Mouse (Mus musculus) heart, embryonic 15.5 days (tissue): ENCODE results near the gene Col18a1. TPM values are rescaled to one million over a fixed set of nuclear protein-coding genes. Genes with fewer than 3 reads are reported as not detected.

Source experiments
- ATAC-seq: fragments of 200-750 bp; cut with Nextera tagmentation; replicated peaks from 2 replicates; pipeline ENCODE4 v1.8.0; 2017; ENCODE audit warnings: low read depth, moderate TSS enrichment; ENCODE audit not compliant: insufficient number of reproducible peaks, insufficient read depth, low FRiP score
- H3K27ac ChIP-seq: fragments of 300-500 bp; sonication (generic); 2 replicates; pipeline ENCODE4 v1.5.1; 2015; ENCODE audit warnings: mild to moderate bottlenecking, inconsistent platforms
- H3K27me3 ChIP-seq: fragments of 300-500 bp; sonication (generic); 2 replicates; pipeline ENCODE4 v1.6.1; 2015; ENCODE audit warnings: inconsistent platforms
- H3K36me3 ChIP-seq: fragments of 300-500 bp; sonication (generic); 2 replicates; pipeline ENCODE4 v1.6.1; 2015; ENCODE audit warnings: mild to moderate bottlenecking, inconsistent platforms
- H3K4me1 ChIP-seq: fragments of 300-500 bp; sonication (generic); replicated peaks from 2 replicates; pipeline ENCODE4 v1.6.1; 2015; ENCODE audit warnings: inconsistent platforms
- H3K4me2 ChIP-seq: fragments of 300-500 bp; sonication (generic); 2 replicates; pipeline ENCODE4 v1.6.1; 2015; ENCODE audit warnings: inconsistent platforms, mild to moderate bottlenecking, moderate library complexity
- H3K4me3 ChIP-seq: fragments of 300-500 bp; sonication (generic); 2 replicates; pipeline ENCODE4 v1.5.1; 2015; ENCODE audit warnings: mild to moderate bottlenecking, inconsistent platforms
- H3K9ac ChIP-seq: fragments of 300-500 bp; sonication (generic); 2 replicates; pipeline ENCODE4 v1.6.1; 2015; ENCODE audit warnings: mild to moderate bottlenecking, inconsistent platforms
- H3K9me3 ChIP-seq: fragments of 300-500 bp; sonication (generic); replicated peaks from 2 replicates; pipeline ENCODE4 v1.6.1; 2016; ENCODE audit warnings: inconsistent platforms
- WGBS: fragments of 180-500 bp; shearing (Covaris S2); methylation state at CpG from one replicate; pipeline ENCODE4 v1.1.7; 2015; ENCODE audit warnings: mixed read lengths; 5-methylcytosine and 5-hydroxymethylcytosine counted together
- polyA plus RNA-seq: library from polyadenylated mRNA; unstranded; fragments of >200 nt; fragmentation: Nextera tagmentation; extraction: Ambion mirVana; gene quantifications from 2 replicates; pipeline ENCODE4 v1.2.1, GENCODE M21; 2015

Col18a1 gene
- polyA plus RNA-seq, 1 experiment from 2014 or later: 108 TPM

DNA sequence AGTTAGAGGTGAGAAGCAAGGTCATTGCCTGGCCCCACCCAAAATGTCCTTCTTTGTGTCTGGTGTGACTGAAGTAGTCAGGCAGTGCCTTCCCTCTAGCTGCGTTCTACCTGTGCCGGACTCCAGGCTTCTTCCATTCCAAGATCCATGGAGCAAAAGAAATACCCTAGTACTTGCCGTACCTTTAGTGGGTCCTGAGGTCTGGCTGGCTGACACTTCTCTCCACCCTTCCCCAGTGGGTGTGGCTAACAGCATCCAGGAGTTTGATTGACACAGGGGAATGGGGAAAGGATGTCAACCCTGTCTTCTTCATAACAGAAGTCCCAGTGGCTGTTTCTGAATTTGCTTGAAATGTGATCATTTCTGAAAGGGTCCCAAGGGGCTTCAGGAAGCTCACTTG lies 117.7 kb downstream of the Col18a1 start:
- Histone ChIP-seq H3K4me2 (no peak overlapping the region), H3K36me3 (peaks cover 23% of the 10 kb centered on the region; the same call in 1 of the 2 replicates), H3K27me3 (no peaks in the 10 kb centered on the region), H3K9me3 (no peaks in the 10 kb centered on the region), H3K4me1 (no peaks in the 10 kb centered on the region), H3K4me3 (no peak overlapping the region), H3K27ac (no peak overlapping the region), H3K9ac (no peak overlapping the region)
- no peak for ATAC-seq
- 87% methylated on average over 3 of the region's 3 CpGs for WGBS

DNA sequence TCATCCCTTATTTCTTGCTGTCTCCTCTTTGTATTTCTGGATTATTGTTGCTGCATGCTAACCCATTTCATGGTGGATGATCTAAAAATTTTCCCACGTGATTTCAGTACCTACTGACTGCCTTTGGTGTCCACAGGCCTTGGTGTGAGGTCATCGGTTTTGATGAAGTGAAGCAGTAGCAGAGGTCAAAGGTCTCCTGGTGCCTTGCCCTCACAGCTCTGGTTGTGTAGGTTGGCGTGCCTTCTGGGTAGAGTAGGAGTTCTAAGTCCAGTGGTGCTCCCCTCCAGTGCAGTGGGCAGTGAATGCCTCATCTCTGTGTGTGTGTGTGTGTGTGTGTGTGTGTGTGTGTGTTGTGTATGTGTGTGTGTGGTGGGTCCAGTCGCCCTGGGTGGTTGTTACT lies 118.2 kb downstream of the Col18a1 start:
- Histone ChIP-seq H3K9me3 (no peaks in the 10 kb centered on the region), H3K36me3 (peaks cover 23% of the 10 kb centered on the region; the same call in 1 of the 2 replicates), H3K27ac (no peak overlapping the region), H3K27me3 (no peaks in the 10 kb centered on the region), H3K4me1 (no peaks in the 10 kb centered on the region), H3K4me3 (no peak overlapping the region), H3K9ac (no peak overlapping the region), H3K4me2 (no peak overlapping the region)
- ATAC-seq: no peak
- WGBS: 72% methylated on average over 4 of the region's 4 CpGs

DNA sequence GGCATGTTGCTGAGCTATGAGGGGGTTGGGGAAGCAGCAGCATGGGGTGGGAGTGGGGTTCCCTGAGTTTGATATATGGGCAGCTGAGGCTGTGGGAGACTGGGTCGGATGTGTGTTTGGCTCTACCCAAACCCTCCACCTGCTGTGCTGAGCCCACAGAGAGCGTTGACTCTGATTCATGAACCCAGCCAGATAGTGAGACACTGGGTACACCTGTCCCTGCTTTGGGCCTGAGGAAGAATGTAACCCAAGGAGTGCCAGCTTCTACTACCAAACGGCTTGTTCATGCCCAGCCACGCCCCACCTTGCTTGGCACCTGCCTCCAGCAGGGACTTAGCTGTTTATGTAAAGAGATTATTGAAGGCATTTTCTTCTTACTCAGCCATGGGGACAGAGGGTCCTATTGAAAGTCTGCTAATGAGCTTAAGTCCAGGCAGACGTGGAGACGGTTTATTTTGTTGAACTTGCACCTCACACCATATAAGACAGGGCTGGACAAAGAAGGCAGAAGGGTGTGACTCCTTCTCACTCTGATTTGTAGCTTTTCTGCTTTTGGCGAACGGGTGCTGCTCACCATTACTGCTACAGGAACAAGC lies 127.7 kb downstream of the Col18a1 start:
- H3K27ac ChIP-seq: no peak overlapping the region
- H3K27me3 ChIP-seq: no peaks in the 10 kb centered on the region; the same call in 1 of the 2 replicates
- H3K9me3 ChIP-seq: no peaks in the 10 kb centered on the region
- WGBS: 90% methylated on average over 8 of the region's 8 CpGs
- ATAC-seq: no peak
- no peak overlapping the region for H3K9ac ChIP-seq
- no peak overlapping the region for H3K4me2 ChIP-seq
- H3K4me3 ChIP-seq: no peak overlapping the region
- H3K4me1 ChIP-seq: peaks cover 9% of the 10 kb centered on the region
- H3K36me3 ChIP-seq: peaks cover 21% of the 10 kb centered on the region

DNA sequence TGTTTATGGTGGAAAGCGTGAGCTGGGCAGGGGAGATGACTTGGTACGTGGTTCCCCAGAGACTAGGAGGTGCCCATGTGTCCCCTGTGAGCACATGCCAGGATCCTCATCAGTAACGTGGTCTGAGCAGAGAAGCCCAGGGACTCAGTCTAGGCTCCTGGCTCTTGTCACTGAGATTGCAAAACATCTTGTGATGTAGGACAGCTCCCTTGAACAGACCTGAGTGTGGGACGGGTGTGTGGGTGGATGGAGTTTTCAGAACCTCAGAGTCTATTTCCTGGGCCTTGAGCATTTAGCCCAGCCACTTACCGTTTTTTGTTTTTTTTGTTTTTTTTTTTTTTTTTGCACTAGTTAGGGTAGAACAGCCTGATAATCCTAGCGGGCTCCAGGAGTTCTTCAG lies 130.9 kb downstream of the Col18a1 start:
- Histone ChIP-seq H3K4me1 (peaks cover 15% of the 10 kb centered on the region), H3K27ac (no peak overlapping the region), H3K9me3 (no peaks in the 10 kb centered on the region), H3K36me3 (peaks cover 11% of the 10 kb centered on the region), H3K4me3 (no peak overlapping the region), H3K9ac (no peak overlapping the region), H3K4me2 (no peak overlapping the region), H3K27me3 (peaks cover 4% of the 10 kb centered on the region; the same call in 1 of the 2 replicates)
- WGBS: 71% methylated on average over 6 of the region's 6 CpGs
- no peak for ATAC-seq

DNA sequence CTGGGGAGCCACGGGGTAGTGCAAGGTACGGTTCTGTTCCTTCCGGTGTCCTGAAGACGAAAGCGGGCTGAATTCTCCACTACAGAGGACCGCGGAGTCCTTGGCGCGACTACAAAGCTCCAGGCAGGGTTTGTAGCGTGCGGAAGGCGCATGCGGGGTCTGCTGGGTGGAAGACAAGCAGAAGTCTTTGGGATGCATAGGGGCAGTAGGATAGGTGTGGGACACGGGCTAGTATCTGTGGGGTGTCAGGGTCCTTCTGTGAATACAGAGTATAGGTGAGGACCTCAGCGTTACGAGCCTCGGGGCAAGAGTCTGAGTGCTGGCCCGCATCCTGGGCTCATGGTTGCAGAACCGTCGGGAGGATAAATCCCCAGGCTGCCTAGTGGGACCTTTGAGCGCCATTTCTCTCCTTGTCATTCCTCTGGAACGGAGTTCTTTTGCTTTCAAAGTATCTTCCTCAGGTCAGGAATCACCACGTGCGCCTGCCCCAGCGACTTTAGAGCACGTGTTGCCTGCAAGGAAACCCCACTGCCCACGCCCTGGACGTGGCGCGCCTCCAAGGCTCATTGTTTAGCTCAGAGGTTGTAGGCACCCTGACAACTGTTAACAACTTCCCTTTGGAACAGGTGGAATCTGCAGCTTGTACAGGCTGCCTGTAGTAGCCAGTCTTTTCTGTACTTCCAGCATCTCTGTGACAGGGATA lies 132.9 kb downstream of the Col18a1 start:
- under 1% methylated on average over 30 of the region's 30 CpGs for WGBS
- Histone ChIP-seq H3K27me3 (peaks cover 4% of the 10 kb centered on the region; the same call in 1 of the 2 replicates), H3K4me1 (peaks cover 15% of the 10 kb centered on the region), H3K27ac (no peak overlapping the region), H3K4me3 (peak overlapping the region; percentile 70), H3K9ac (peak overlapping the region; percentile 71), H3K36me3 (peaks cover 4% of the 10 kb centered on the region), H3K9me3 (no peaks in the 10 kb centered on the region), H3K4me2 (peak overlapping the region; percentile 96)
- peak; percentile 32; the same call in 1 of the 2 replicates for ATAC-seq

DNA sequence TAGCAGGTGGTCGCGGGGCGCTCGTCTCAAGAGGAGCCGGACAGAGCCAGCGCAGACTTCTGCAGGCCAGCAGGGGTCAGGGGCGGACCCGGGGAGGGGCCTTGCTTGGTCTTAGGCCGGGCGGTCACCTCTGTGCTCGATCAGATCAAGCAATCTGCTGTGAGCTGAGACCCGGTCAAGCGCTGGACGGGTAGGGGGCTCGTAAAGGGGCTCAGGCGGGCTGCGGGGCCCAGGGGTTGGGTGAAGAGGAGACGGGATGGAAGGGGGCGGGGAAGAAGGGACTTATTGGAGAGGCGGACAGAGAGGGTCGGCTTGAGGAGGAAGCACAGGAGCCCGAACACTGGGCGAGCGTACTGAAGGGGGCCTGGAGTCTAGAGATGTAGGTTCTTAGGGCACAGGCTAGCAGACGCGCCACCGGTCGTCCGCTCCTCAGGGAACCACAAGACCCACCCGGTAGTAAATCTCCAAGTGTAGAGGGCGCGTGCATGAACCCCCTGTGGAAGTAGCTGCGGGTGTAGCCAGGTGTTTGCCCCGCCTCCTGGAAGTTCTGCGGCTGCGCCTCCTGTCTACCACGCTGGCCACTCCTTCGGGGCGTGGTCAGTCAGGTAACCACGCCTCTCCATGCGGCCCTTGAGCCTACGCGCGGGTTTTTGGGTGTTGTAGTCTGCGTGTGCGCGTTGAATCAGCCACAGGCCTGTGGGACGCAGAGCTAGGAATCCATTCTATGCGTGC lies 133.6 kb downstream of the Col18a1 start:
- Histone ChIP-seq H3K27ac (peak overlapping the region; percentile 46; the same call in 1 of the 2 replicates), H3K4me3 (peak overlapping the region; percentile 70), H3K27me3 (peaks cover 4% of the 10 kb centered on the region; the same call in 1 of the 2 replicates), H3K9ac (peak overlapping the region; percentile 71), H3K36me3 (no peaks in the 10 kb centered on the region), H3K4me2 (peak overlapping the region; percentile 96), H3K4me1 (peaks cover 15% of the 10 kb centered on the region), H3K9me3 (no peaks in the 10 kb centered on the region)
- WGBS: under 1% methylated on average over 49 of the region's 49 CpGs
- peak; percentile 91 for ATAC-seq

DNA sequence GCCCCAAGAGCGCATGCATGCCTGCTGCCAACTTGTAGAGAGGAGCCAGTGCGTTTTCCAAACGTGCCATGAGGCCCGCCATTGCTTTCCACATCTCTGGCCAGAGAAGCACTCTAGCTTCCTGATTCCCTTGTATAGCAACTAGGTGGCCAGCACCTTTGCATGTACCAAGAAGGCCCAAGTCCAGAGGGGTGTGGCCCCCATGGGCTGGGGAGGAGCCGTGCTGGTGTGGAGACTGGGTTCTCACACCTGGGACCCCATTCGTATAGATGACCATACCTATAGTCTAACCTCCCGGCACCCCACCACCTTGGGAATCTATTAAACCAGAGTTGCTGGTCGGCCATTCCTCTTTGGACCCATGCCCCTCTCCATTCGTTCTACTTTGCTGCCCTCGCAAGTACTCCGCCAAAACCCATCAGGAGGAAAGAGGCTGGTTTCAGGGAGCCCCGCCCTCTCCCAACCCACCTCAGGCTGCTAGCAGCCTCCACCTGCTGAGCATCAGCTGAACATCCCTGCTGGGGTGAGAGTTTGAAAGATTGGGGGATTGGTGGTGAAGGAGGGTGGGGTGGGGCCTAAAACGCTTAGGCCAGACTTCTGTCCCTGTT lies 134.5 kb downstream of the Col18a1 start, which contains the start of gene Slc19a1:
TSS of gene Slc19a1 (plus strand) at position 474 of the 608 bp plus-strand sequence.
- Histone ChIP-seq H3K36me3 (no peaks in the 10 kb centered on the region), H3K4me3 (peak within 1 kb of the TSS; percentile 70), H3K9me3 (no peaks in the 10 kb centered on the region), H3K27me3 (peaks cover 4% of the 10 kb centered on the region; the same call in 1 of the 2 replicates), H3K27ac (peak within 1 kb of the TSS; percentile 46; the same call in 1 of the 2 replicates), H3K4me2 (peak within 1 kb of the TSS; percentile 96), H3K4me1 (peaks cover 15% of the 10 kb centered on the region), H3K9ac (peak within 1 kb of the TSS; percentile 71)
- 50% methylated on average over 13 of the region's 13 CpGs for WGBS
- ATAC-seq: no peak

DNA sequence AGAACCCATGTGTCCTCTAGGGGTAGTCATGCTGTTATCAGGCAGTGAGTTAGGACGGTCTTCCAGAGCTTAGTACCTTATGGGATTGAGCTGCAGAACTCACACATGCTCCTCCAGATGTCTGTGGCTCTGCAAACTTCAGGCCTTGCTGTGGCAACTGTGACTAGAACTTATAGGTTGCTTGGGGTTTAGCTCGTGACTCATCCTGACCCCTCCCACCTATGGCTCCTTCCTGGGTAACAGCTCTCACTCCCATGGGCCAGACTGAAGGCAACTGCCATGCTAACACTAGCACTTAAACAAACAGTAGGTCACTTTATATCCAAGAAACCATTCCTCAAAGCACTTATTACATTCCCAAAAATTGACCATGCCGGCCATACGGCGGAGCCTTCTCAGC lies 135.7 kb downstream of the Col18a1 start:
- Histone ChIP-seq H3K27me3 (peaks cover 4% of the 10 kb centered on the region; the same call in 1 of the 2 replicates), H3K27ac (no peak overlapping the region), H3K9me3 (no peaks in the 10 kb centered on the region), H3K36me3 (no peaks in the 10 kb centered on the region), H3K4me2 (no peak overlapping the region), H3K4me3 (no peak overlapping the region), H3K9ac (no peak overlapping the region), H3K4me1 (peaks cover 15% of the 10 kb centered on the region)
- WGBS: 83% methylated on average over 5 of the region's 5 CpGs
- ATAC-seq: no peak

DNA sequence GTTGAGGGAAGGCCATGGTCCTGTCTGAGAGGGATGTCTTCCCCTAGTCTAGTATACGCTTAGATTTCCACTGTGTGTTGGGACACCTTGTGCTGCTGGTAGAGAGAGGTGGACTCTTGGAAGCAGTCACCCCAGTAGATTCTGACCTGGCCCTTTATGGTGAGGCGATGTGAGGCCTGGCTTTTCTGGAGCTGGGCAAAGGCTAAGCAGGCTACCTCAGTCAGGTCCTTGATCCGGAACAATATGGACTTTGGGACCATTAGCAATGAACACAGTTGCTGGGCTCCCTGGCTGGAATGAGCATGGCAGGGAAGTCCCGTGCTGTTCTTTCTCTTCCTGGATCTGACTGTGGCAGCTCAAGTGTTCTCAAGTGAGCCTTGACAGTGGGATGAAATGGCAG lies 136.6 kb downstream of the Col18a1 start:
- peaks cover 4% of the 10 kb centered on the region; the same call in 1 of the 2 replicates for H3K27me3 ChIP-seq
- H3K27ac ChIP-seq: no peak overlapping the region
- no peak overlapping the region for H3K9ac ChIP-seq
- no peak for ATAC-seq
- no peaks in the 10 kb centered on the region for H3K9me3 ChIP-seq
- peaks cover 15% of the 10 kb centered on the region for H3K4me1 ChIP-seq
- no peak overlapping the region for H3K4me3 ChIP-seq
- no peak overlapping the region for H3K4me2 ChIP-seq
- WGBS: 67% methylated on average over 4 of the region's 4 CpGs
- no peaks in the 10 kb centered on the region for H3K36me3 ChIP-seq

DNA sequence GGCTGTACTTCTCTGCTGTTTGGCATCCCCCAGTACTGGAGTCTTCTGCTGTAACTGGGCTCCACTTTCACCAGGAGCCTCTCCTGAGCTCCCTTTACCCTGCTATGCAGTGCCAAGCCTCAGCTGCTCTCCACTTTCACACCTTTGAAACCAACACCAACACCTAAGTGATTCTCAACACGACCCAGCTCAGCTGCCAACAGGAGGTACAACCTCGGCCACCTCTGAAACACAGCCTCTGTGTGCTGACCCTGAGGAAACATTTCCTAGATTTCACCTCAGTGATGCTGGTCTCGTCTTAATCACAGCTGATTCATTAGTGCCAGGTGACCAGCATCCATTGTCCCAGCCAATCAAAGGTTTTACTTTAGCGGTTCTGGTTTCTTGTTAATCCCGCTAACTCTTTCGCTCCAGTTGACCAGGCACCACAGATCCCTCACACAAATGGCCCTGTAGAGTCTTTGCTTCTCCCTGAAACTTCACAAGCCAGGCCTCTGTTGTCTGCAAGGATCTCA lies 137.5 kb downstream of the Col18a1 start:
- no peak overlapping the region for H3K27ac ChIP-seq
- 74% methylated on average over 6 of the region's 6 CpGs for WGBS
- peaks cover 4% of the 10 kb centered on the region; the same call in 1 of the 2 replicates for H3K27me3 ChIP-seq
- H3K4me3 ChIP-seq: no peak overlapping the region
- ATAC-seq: no peak
- peaks cover 8% of the 10 kb centered on the region for H3K4me1 ChIP-seq
- no peak overlapping the region for H3K9ac ChIP-seq
- H3K4me2 ChIP-seq: no peak overlapping the region
- no peaks in the 10 kb centered on the region for H3K36me3 ChIP-seq
- no peaks in the 10 kb centered on the region for H3K9me3 ChIP-seq

DNA sequence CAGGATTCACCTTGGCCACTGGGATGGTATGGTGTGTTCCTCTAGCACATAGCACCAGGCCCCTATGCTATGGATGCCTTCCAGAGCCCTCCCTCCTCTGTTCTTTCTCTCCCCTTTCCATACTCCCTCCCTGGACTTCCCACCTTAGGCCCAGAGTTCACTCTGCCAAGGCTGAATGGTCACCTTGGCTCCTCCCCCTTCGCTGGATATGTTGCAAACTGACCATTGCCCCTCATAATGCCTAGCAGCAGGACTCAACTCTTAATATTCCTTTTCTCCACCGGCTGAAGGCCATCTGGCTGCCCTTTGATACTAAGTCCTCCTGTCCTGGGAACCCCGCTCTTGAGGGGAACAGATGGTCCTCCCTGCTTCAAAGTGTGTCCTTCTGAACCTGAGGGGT lies 139.4 kb downstream of the Col18a1 start:
- Histone ChIP-seq H3K4me1 (no peaks in the 10 kb centered on the region), H3K27me3 (peaks cover 1% of the 10 kb centered on the region; the same call in 1 of the 2 replicates), H3K9me3 (no peaks in the 10 kb centered on the region), H3K4me2 (no peak overlapping the region), H3K36me3 (no peaks in the 10 kb centered on the region), H3K27ac (no peak overlapping the region), H3K4me3 (no peak overlapping the region), H3K9ac (no peak overlapping the region)
- WGBS: 83% methylated on average over 3 of the region's 3 CpGs
- ATAC-seq: no peak
